Mouse (Mus musculus): Measurements from ENCODE around the gene Slc16a14.
A peak's percentile ranks its signal among the peaks of the same experiment; 100 is the strongest.
"Not testable (repeated sequence)": the region's sequence is repeated elsewhere in the genome, so short reads cannot be mapped to it uniquely, and the experiment has no call there.

The Slc16a14 gene

GRCm38 (mm10) chr1:84934503-84935333 is at the start of gene Slc16a14:
Gene Slc16a14 (minus strand): TSS chr1:84935134.
- Histone ChIP-seq H3K4me1 (replicated peaks; ENCODE audit: low read depth, low read length) (peaks cover 17% of the 10 kb centered on the region), H3K9me3 (ENCODE audit: low read length) (no peaks in the 10 kb centered on the region), H3K4me3 (replicated peaks; ENCODE audit: low read length) (peak within 1 kb of the TSS; percentile 82), H3K36me3 (ENCODE audit: insufficient read depth, low read length) (no peaks in the 10 kb centered on the region), H3K27me3 (ENCODE audit: insufficient read depth, low read length) (peaks cover 42% of the 10 kb centered on the region)
- TF ChIP-seq POU5F1 (IDR thresholded peaks at IDR 0.05; ENCODE audit: borderline replicate concordance, low read length): no peak
- TF ChIP-seq CTCF (conservative IDR thresholded peaks at IDR 0.05; ENCODE audit: low read length): no peak; the same call in 1 of the 2 replicates
- no peak for TF ChIP-seq NANOG (IDR thresholded peaks at IDR 0.05; ENCODE audit: borderline replicate concordance, low read length)

DNA sequence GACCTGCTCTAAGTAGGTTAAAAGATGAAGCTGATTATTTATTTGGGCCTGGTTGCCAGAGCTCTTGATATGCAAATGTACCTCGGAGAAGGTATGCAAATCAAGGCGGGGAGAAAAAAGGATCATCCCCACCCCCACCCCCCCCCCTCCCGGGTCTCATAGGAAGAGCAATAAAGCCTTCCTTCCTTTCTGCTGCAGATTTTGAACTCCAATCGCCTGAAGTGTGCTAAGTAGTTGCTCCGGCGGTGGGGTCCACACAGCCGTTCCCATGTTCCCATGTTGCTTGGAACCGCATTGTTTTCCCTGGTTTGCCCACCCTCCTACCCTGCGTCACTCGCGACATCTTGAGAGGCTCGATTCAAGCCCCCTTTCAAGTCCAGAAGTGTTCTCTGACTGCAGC is 26.8 kb upstream of the Slc16a14 start:
- H3K9me3 ChIP-seq (ENCODE audit: low read length); H3K4me1 ChIP-seq (replicated peaks; ENCODE audit: low read depth, low read length); H3K4me3 ChIP-seq (replicated peaks; ENCODE audit: low read length); H3K27me3 ChIP-seq (ENCODE audit: insufficient read depth, low read length); H3K36me3 ChIP-seq (ENCODE audit: insufficient read depth, low read length): not testable (repeated sequence)

GRCm38 (mm10) chr1:84957713-84958112 is 22.8 kb upstream of the Slc16a14 start:
- not testable (repeated sequence) for H3K4me3 ChIP-seq (replicated peaks; ENCODE audit: low read length); H3K9me3 ChIP-seq (ENCODE audit: low read length); H3K4me1 ChIP-seq (replicated peaks; ENCODE audit: low read depth, low read length); H3K36me3 ChIP-seq (ENCODE audit: insufficient read depth, low read length); H3K27me3 ChIP-seq (ENCODE audit: insufficient read depth, low read length)

DNA sequence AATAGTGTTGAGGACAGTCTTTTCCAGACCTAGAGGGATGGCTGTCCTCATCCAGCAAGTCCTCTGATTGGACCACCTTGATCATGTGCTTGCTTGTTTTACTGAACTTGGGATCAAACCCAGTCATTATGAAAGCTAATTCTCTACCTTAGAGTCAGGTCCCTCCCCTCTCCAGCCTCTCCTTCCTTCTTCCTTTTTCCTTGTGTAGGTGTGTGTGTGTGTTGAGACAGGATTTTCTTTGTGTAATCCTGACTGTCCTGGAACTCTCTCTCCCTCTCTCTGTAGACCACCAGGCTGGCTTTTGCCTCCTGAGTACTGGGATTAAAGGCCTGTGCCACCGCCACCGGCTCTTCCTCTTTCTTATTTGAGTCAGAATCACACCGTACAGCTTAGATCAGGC is 21.8 kb upstream of the Slc16a14 start:
- H3K9me3 ChIP-seq (ENCODE audit: low read length); H3K36me3 ChIP-seq (ENCODE audit: insufficient read depth, low read length); H3K4me1 ChIP-seq (replicated peaks; ENCODE audit: low read depth, low read length); H3K4me3 ChIP-seq (replicated peaks; ENCODE audit: low read length); H3K27me3 ChIP-seq (ENCODE audit: insufficient read depth, low read length): not testable (repeated sequence)

DNA sequence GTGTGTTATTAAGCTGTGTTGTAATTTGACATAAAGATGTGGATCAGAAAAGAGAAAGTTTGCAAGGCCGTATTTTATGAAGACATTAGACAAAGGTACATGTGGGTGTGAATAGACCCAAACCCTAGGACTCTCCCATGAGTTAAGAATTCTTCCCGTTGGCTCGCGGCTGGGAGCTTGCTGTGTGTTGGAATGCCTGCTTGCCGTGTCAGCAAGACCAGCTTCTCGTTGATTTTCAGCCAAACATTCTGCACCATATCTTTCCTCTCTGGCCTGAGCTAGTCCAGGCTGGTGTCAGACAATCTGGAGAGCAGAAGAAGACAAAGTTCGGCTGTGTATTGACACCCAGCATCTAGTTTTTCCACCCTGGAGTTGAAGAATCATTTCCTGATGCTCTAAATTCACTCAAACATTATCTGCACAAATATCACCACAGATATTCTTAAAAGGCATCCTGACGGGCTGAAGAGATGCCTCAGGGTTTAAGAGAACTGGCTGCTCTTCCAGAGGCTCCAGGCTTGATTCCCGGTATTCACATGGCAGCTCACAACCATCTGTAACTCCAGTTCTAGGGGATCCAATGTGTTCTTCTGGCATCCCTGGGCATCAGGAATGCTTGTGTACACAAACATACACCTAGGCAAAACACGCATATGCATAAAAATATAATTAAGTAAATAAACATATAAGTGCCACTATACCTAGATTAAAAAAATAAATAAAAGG is 17.7 kb upstream of the Slc16a14 start:
- Histone ChIP-seq H3K4me1 (replicated peaks; ENCODE audit: low read depth, low read length) (no peaks in the 10 kb centered on the region), H3K9me3 (ENCODE audit: low read length) (peaks cover 10% of the 10 kb centered on the region; the same call in 1 of the 2 replicates), H3K4me3 (replicated peaks; ENCODE audit: low read length) (no peak overlapping the region), H3K36me3 (ENCODE audit: insufficient read depth, low read length) (no peaks in the 10 kb centered on the region), H3K27me3 (ENCODE audit: insufficient read depth, low read length) (no peaks in the 10 kb centered on the region)
- TF ChIP-seq CTCF (conservative IDR thresholded peaks at IDR 0.05; ENCODE audit: low read length) (no peak), NANOG (IDR thresholded peaks at IDR 0.05; ENCODE audit: borderline replicate concordance, low read length) (no peak), POU5F1 (IDR thresholded peaks at IDR 0.05; ENCODE audit: borderline replicate concordance, low read length) (no peak)

DNA sequence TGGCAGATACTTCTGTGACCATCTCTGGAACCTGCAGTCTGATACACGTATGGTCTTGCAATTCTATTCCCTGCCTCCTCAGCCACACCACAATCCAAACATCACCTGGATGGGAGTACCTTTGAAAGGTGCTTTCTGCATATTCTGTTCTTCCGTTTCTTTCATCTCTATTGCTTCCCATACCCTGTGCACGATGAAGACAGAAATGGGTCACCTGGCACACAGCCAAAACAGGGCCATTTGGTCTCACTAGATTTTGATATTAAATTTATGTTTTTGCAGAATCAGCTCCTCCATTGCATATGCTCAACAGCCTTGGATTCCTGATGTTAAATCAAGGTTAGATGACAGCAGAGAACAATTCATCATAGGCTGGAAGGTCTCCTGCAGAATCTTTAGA is 16.6 kb upstream of the Slc16a14 start:
- no peaks in the 10 kb centered on the region for H3K4me1 ChIP-seq (replicated peaks; ENCODE audit: low read depth, low read length)
- H3K4me3 ChIP-seq (replicated peaks; ENCODE audit: low read length): no peak overlapping the region
- no peaks in the 10 kb centered on the region for H3K27me3 ChIP-seq (ENCODE audit: insufficient read depth, low read length)
- peaks cover 6% of the 10 kb centered on the region; the same call in 1 of the 2 replicates for H3K9me3 ChIP-seq (ENCODE audit: low read length)
- no peaks in the 10 kb centered on the region for H3K36me3 ChIP-seq (ENCODE audit: insufficient read depth, low read length)
- TF ChIP-seq POU5F1 (IDR thresholded peaks at IDR 0.05; ENCODE audit: borderline replicate concordance, low read length) (no peak), CTCF (conservative IDR thresholded peaks at IDR 0.05; ENCODE audit: low read length) (no peak), NANOG (IDR thresholded peaks at IDR 0.05; ENCODE audit: borderline replicate concordance, low read length) (no peak)

GRCm38 (mm10) chr1:84947390-84947789 is 12.5 kb upstream of the Slc16a14 start:
- no peak for TF ChIP-seq NANOG (IDR thresholded peaks at IDR 0.05; ENCODE audit: borderline replicate concordance, low read length)
- no peak for TF ChIP-seq CTCF (conservative IDR thresholded peaks at IDR 0.05; ENCODE audit: low read length)
- TF ChIP-seq POU5F1 (IDR thresholded peaks at IDR 0.05; ENCODE audit: borderline replicate concordance, low read length): no peak
- Histone ChIP-seq H3K36me3 (ENCODE audit: insufficient read depth, low read length) (no peaks in the 10 kb centered on the region), H3K27me3 (ENCODE audit: insufficient read depth, low read length) (no peaks in the 10 kb centered on the region), H3K4me1 (replicated peaks; ENCODE audit: low read depth, low read length) (no peaks in the 10 kb centered on the region), H3K4me3 (replicated peaks; ENCODE audit: low read length) (no peak overlapping the region), H3K9me3 (ENCODE audit: low read length) (peaks cover 11% of the 10 kb centered on the region)

- no peak overlapping the region for H3K4me3 ChIP-seq (replicated peaks; ENCODE audit: low read length)
Observed at GRCm38 (mm10) chr1:84945950-84946349, 11.0 kb upstream of the Slc16a14 start.

GRCm38 (mm10) chr1:84943549-84943948 is 8.6 kb upstream of the Slc16a14 start:
- Histone ChIP-seq H3K9me3 (ENCODE audit: low read length) (peaks cover 5% of the 10 kb centered on the region; the same call in 1 of the 2 replicates), H3K27me3 (ENCODE audit: insufficient read depth, low read length) (no peaks in the 10 kb centered on the region), H3K4me1 (replicated peaks; ENCODE audit: low read depth, low read length) (no peaks in the 10 kb centered on the region), H3K36me3 (ENCODE audit: insufficient read depth, low read length) (no peaks in the 10 kb centered on the region), H3K4me3 (replicated peaks; ENCODE audit: low read length) (no peak overlapping the region)
- no peak for TF ChIP-seq CTCF (conservative IDR thresholded peaks at IDR 0.05; ENCODE audit: low read length)
- TF ChIP-seq POU5F1 (IDR thresholded peaks at IDR 0.05; ENCODE audit: borderline replicate concordance, low read length): no peak
- TF ChIP-seq NANOG (IDR thresholded peaks at IDR 0.05; ENCODE audit: borderline replicate concordance, low read length): no peak

More at GRCm38 (mm10) chr1:84945950-84946349, 11.0 kb upstream of the Slc16a14 start:
- H3K36me3 ChIP-seq (ENCODE audit: insufficient read depth, low read length): no peaks in the 10 kb centered on the region
- H3K9me3 ChIP-seq (ENCODE audit: low read length): peaks cover 11% of the 10 kb centered on the region
- TF ChIP-seq CTCF (conservative IDR thresholded peaks at IDR 0.05; ENCODE audit: low read length) (no peak), POU5F1 (IDR thresholded peaks at IDR 0.05; ENCODE audit: borderline replicate concordance, low read length) (no peak), NANOG (IDR thresholded peaks at IDR 0.05; ENCODE audit: borderline replicate concordance, low read length) (no peak)
- no peaks in the 10 kb centered on the region for H3K4me1 ChIP-seq (replicated peaks; ENCODE audit: low read depth, low read length)
- no peaks in the 10 kb centered on the region for H3K27me3 ChIP-seq (ENCODE audit: insufficient read depth, low read length)
